Mouse (Mus musculus) MEL (cell line): ENCODE results near the gene Scd3. TPM values are rescaled to one million over a fixed set of nuclear protein-coding genes. Genes with fewer than 3 reads are reported as not detected.

Experiments
- DNase-seq: peaks from one replicate; pipeline ENCODE4 v3.0.0; 2011; ENCODE audit warnings: low read depth, low spot score
- H3K27ac ChIP-seq: 2 replicates; pipeline ENCODE4 v1.5.1; 2012; ENCODE audit warnings: low read depth, mild to moderate bottlenecking, control low read depth, low read length, moderate library complexity; ENCODE audit not compliant: control insufficient read depth
- H3K27me3 ChIP-seq, 2 experiments: fragments of 150-350 bp in 1 of 2; sonication (generic) in 1 of 2; 2 replicates each; pipeline ENCODE4 v1.6.1; 2012; ENCODE audit warnings: low read length in 2 of 2, mild to moderate bottlenecking in 2 of 2, improper control_type of control experiment in 1 of 2, moderate library complexity in 1 of 2; ENCODE audit not compliant: insufficient read depth in 2 of 2, control insufficient read depth in 1 of 2
- H3K36me3 ChIP-seq, 2 experiments: 2 replicates each; pipeline ENCODE4 v1.6.1; 2012 to 2014; ENCODE audit warnings: low read length in 2 of 2, improper control_type of control experiment in 1 of 2, inconsistent platforms in 1 of 2, mild to moderate bottlenecking in 1 of 2; ENCODE audit not compliant: insufficient read depth in 2 of 2, control insufficient read depth in 1 of 2
- H3K4me1 ChIP-seq, 2 experiments: fragments of 150-350 bp in 1 of 2; sonication (generic) in 1 of 2; 2 replicates each; pipeline ENCODE4 v1.6.1; 2012; ENCODE audit warnings: low read length in 2 of 2, improper control_type of control experiment in 1 of 2, mild to moderate bottlenecking in 1 of 2; ENCODE audit not compliant: insufficient read depth in 2 of 2, control insufficient read depth in 1 of 2
- H3K4me3 ChIP-seq, 2 experiments: fragments of 150-350 bp in 1 of 2; sonication (generic) in 1 of 2; 2 replicates each; pipeline ENCODE4 v1.5.1; 2012; ENCODE audit warnings: low read depth in 2 of 2, low read length in 2 of 2, mild to moderate bottlenecking in 2 of 2, moderate library complexity in 2 of 2, control low read depth in 1 of 2, improper control_type of control experiment in 1 of 2; ENCODE audit not compliant: control insufficient read depth in 1 of 2, insufficient read depth in 1 of 2
- H3K79me2 ChIP-seq: 2 replicates; pipeline ENCODE4 v1.6.1; 2012; ENCODE audit warnings: mild to moderate bottlenecking, low read length, moderate library complexity; ENCODE audit not compliant: control insufficient read depth, poor library complexity, insufficient read depth
- H3K9ac ChIP-seq: 2 replicates; pipeline ENCODE4 v1.6.1; 2012; ENCODE audit warnings: low read depth, mild to moderate bottlenecking, control low read depth, low read length, moderate library complexity; ENCODE audit not compliant: control insufficient read depth, poor library complexity, severe bottlenecking
- H3K9me3 ChIP-seq: fragments of 150-350 bp; sonication (generic); replicated peaks from 2 replicates; pipeline ENCODE4 v1.6.1; 2012; ENCODE audit warnings: mild to moderate bottlenecking, low read length, improper control_type of control experiment, moderate library complexity; ENCODE audit not compliant: insufficient read depth
- CTCF ChIP-seq, 3 experiments: IDR thresholded peaks in 2 of 3; conservative IDR thresholded peaks in 1 of 3; 2 replicates each; pipeline ENCODE4 v1.5.1; 2011 to 2012; ENCODE audit warnings: low read length in 3 of 3, low read depth in 2 of 3, mild to moderate bottlenecking in 2 of 3, improper control_type of control experiment in 1 of 3, inconsistent platforms in 1 of 3, mixed read lengths in 1 of 3, moderate library complexity in 1 of 3; ENCODE audit not compliant: control insufficient read depth in 1 of 3, insufficient read depth in 1 of 3, poor library complexity in 1 of 3, severe bottlenecking in 1 of 3
- E2F4 ChIP-seq: IDR thresholded peaks from 2 replicates; pipeline ENCODE4 v1.6.1; 2011; ENCODE audit warnings: low read depth, low read length, improper control_type of control experiment, borderline replicate concordance
- ELF1 ChIP-seq: IDR thresholded peaks from 2 replicates; pipeline ENCODE4 v1.6.1; 2014; ENCODE audit warnings: low read depth, mild to moderate bottlenecking, inconsistent platforms, low read length, improper control_type of control experiment, moderate library complexity
- GABPA ChIP-seq: IDR thresholded peaks from 2 replicates; pipeline ENCODE4 v1.6.1; 2012; ENCODE audit warnings: low read depth, mild to moderate bottlenecking, inconsistent platforms, low read length, improper control_type of control experiment, moderate library complexity
- GATA1 ChIP-seq: IDR thresholded peaks from 2 replicates; pipeline ENCODE4 v1.6.1; 2011; ENCODE audit warnings: low read depth, low read length, improper control_type of control experiment
- HCFC1 ChIP-seq: IDR thresholded peaks from 2 replicates; pipeline ENCODE4 v1.6.1; 2012; ENCODE audit warnings: low read depth, mild to moderate bottlenecking, inconsistent platforms, low read length, improper control_type of control experiment, moderate library complexity
- KAT2A ChIP-seq: conservative IDR thresholded peaks from 2 replicates; pipeline ENCODE4 v1.6.1; 2012; ENCODE audit warnings: low read depth, low read length, improper control_type of control experiment, inconsistent platforms
- MAZ ChIP-seq: IDR thresholded peaks from 2 replicates; pipeline ENCODE4 v1.6.1; 2012; ENCODE audit warnings: low read depth, mild to moderate bottlenecking, inconsistent platforms, low read length, improper control_type of control experiment
- MEF2A ChIP-seq: IDR thresholded peaks from 2 replicates; pipeline ENCODE4 v1.6.1; 2014; ENCODE audit warnings: low read depth, mild to moderate bottlenecking, inconsistent platforms, low read length, improper control_type of control experiment; ENCODE audit not compliant: poor library complexity, insufficient replicate concordance, severe bottlenecking; ENCODE audit errors: extremely low read depth
- MYC ChIP-seq: IDR thresholded peaks from 2 replicates; pipeline ENCODE4 v1.6.1; 2011; ENCODE audit warnings: low read depth, mild to moderate bottlenecking, low read length, improper control_type of control experiment, moderate library complexity
- NELFE ChIP-seq: IDR thresholded peaks from 2 replicates; pipeline ENCODE4 v1.6.1; 2011; ENCODE audit warnings: low read depth, low read length, improper control_type of control experiment
- NRF1 ChIP-seq: IDR thresholded peaks from 2 replicates; pipeline ENCODE4 v1.6.1; 2014; ENCODE audit warnings: low read depth, mild to moderate bottlenecking, inconsistent platforms, low read length, improper control_type of control experiment, moderate library complexity; ENCODE audit not compliant: poor library complexity, insufficient read depth, severe bottlenecking
- POLR2A ChIP-seq, 2 experiments: IDR thresholded peaks; 2 replicates each; pipeline ENCODE4 v1.6.1; 2011 to 2012; ENCODE audit warnings: low read length in 2 of 2, mild to moderate bottlenecking in 2 of 2, control low read depth in 1 of 2, improper control_type of control experiment in 1 of 2, low read depth in 1 of 2, moderate library complexity in 1 of 2; ENCODE audit not compliant: control insufficient read depth in 1 of 2, insufficient read depth in 1 of 2, poor library complexity in 1 of 2
- POLR2AphosphoS2 ChIP-seq: IDR thresholded peaks from 2 replicates; pipeline ENCODE4 v1.6.1; 2011; ENCODE audit warnings: low read length, improper control_type of control experiment
- RAD21 ChIP-seq: IDR thresholded peaks from 2 replicates; pipeline ENCODE4 v1.6.1; 2011; ENCODE audit warnings: mild to moderate bottlenecking, low read depth, low read length, improper control_type of control experiment
- RCOR1 ChIP-seq: IDR thresholded peaks from 2 replicates; pipeline ENCODE4 v1.6.1; 2012; ENCODE audit warnings: low read depth, mild to moderate bottlenecking, inconsistent platforms, low read length, improper control_type of control experiment
- SMC3 ChIP-seq: IDR thresholded peaks from 2 replicates; pipeline ENCODE4 v1.6.1; 2011; ENCODE audit warnings: low read depth, low read length, improper control_type of control experiment
- TAL1 ChIP-seq: IDR thresholded peaks from 2 replicates; pipeline ENCODE4 v1.6.1; 2012; ENCODE audit warnings: mild to moderate bottlenecking, inconsistent platforms, low read length, moderate library complexity, mixed read lengths
- UBTF ChIP-seq: IDR thresholded peaks from 2 replicates; pipeline ENCODE4 v1.6.1; 2012; ENCODE audit warnings: low read depth, mild to moderate bottlenecking, inconsistent platforms, low read length, improper control_type of control experiment, moderate library complexity, borderline replicate concordance; ENCODE audit not compliant: insufficient read depth
- ZC3H11A ChIP-seq: IDR thresholded peaks from 2 replicates; pipeline ENCODE4 v1.6.1; 2012; ENCODE audit warnings: low read depth, mild to moderate bottlenecking, inconsistent platforms, low read length, improper control_type of control experiment
- ZKSCAN1 ChIP-seq: IDR thresholded peaks from 2 replicates; pipeline ENCODE4 v1.6.1; 2012; ENCODE audit warnings: low read depth, mild to moderate bottlenecking, inconsistent platforms, low read length, improper control_type of control experiment, moderate library complexity
- ZMIZ1 ChIP-seq: IDR thresholded peaks from 2 replicates; pipeline ENCODE4 v1.6.1; 2012; ENCODE audit warnings: low read depth, mild to moderate bottlenecking, inconsistent platforms, low read length, improper control_type of control experiment, moderate library complexity
- polyA plus RNA-seq, 2 experiments: library from polyadenylated mRNA; stranded (reverse) in 1 of 2; unstranded in 1 of 2; fragments of >175 nt in 1 of 2; fragments of >200 nt in 1 of 2; gene quantifications; 2 replicates each; pipeline versions ENCODE4 v1.2.1 to v1.2.4; 2012; ENCODE audit warnings: low replicate concordance in 2 of 2, low read depth in 1 of 2; ENCODE audit not compliant: insufficient read length in 2 of 2, insufficient read depth in 1 of 2, missing spikeins in 1 of 2
- total RNA-seq: library from RNA; depleted of rRNA; stranded (reverse); fragments of 300-350 nt; gene quantifications from 2 replicates; pipeline ENCODE4 v1.2.3, GENCODE M21; 2012

Gene Scd3
- total and polyA plus RNA-seq, 3 experiments = 0.65 to 745 (median 0.96) TPM

DNA sequence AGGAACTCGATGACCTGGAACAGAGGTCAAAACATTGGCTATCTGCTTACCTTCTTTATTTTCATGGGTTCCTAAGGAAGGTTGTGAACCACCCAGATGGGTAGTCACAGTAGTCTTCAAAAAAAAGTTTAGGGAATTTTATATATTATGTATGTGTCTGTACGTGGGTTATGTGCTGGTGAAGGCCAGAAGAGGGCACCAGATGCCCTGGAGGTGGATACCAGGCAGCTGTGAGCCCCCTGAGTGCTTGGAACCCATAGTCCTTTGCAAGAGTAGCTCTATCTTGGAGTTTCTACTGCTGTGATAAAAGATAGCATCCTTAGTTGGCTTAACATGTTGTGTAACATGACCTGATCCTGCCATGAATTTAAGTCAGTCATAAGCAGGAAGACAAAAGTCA is 4.0 kb downstream of the Scd3 start:
- Histone ChIP-seq H3K9me3 (no peaks in the 10 kb centered on the region), H3K27me3 (peaks cover 0 to 2% of the 10 kb centered on the region in 2 experiments; a peak in 2 of 4 replicates), H3K36me3 (peaks cover 0 to 8% of the 10 kb centered on the region in 2 experiments; a peak in 2 of 4 replicates), H3K9ac (no peak overlapping the region), H3K27ac (no peak overlapping the region), H3K4me1 (peaks cover 2 to 6% of the 10 kb centered on the region in 2 experiments; a peak in 2 of 4 replicates), H3K4me3 (no peak overlapping the region), H3K79me2 (no peaks in the 10 kb centered on the region)
- peak; percentile 55 for DNase-seq
- TF ChIP-seq UBTF (no peak), NRF1 (no peak), ZMIZ1 (no peak), HCFC1 (no peak), KAT2A (no peak), NELFE (no peak), POLR2AphosphoS2 (no peak), MYC (no peak), TAL1 (no peak), E2F4 (no peak), GABPA (no peak), ZC3H11A (peak; percentile 57), RCOR1 (no peak), ELF1 (no peak), ZKSCAN1 (no peak), SMC3 (peak; percentile 71), MAZ (no peak), MEF2A (no peak), RAD21 (peak; percentile 68), GATA1 (0 out of 2 replicates have a peak, but pooled peaks have one; percentile 9), POLR2A (IDR thresholded peaks at IDR 0.05; ENCODE audit: control insufficient read depth in 1 of 2, insufficient read depth in 1 of 2, low read depth in 1 of 2, low read length in 2 of 2, poor library complexity in 1 of 2) (no peak), CTCF (IDR thresholded peaks at IDR 0.05 in 2 of 3, conservative IDR thresholded peaks at IDR 0.05 in 1 of 3; ENCODE audit: control insufficient read depth in 1 of 3, insufficient read depth in 1 of 3, low read depth in 2 of 3, low read length in 3 of 3, poor library complexity in 1 of 3, severe bottlenecking in 1 of 3) (peak; percentile 31 to 74 (median 71); a peak in 5 of 6 replicates)

DNA sequence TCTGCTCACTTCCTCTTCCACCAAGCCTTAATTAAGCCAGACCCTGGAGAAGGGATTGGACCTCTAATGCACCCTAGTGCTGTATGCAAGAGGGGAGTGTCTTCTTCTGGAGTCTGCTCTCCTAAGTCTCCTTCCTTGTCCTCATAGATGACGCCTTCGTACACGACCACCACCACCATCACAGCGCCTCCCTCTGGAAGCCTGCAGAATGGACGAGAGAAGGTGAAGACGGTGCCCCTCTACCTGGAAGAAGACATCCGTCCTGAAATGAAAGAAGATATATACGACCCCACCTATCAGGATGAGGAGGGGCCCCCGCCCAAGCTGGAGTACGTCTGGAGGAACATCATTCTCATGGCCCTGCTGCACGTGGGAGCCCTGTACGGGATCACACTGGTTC is 12.2 kb downstream of the Scd3 start:
- Histone ChIP-seq H3K4me1 (no peaks in the 10 kb centered on the region), H3K27ac (no peak overlapping the region), H3K4me3 (no peak overlapping the region), H3K9me3 (no peaks in the 10 kb centered on the region)
- no peak for DNase-seq
- TF ChIP-seq RAD21 (no peak), SMC3 (0 out of 2 replicates have a peak, but pooled peaks have one; percentile 1), CTCF (IDR thresholded peaks at IDR 0.05 in 2 of 3, conservative IDR thresholded peaks at IDR 0.05 in 1 of 3; ENCODE audit: control insufficient read depth in 1 of 3, insufficient read depth in 1 of 3, low read depth in 2 of 3, low read length in 3 of 3, poor library complexity in 1 of 3, severe bottlenecking in 1 of 3) (peak; percentile 44 to 61 (median 44))
- TF ChIP-seq, all 39 proteins: peak for 2
- Histone ChIP-seq H3K79me2 (no peaks in the 10 kb centered on the region), H3K27me3 (peaks cover 10 to 16% of the 10 kb centered on the region in 2 experiments), H3K9ac (no peak overlapping the region), H3K36me3 (peaks cover 0 to 2% of the 10 kb centered on the region in 2 experiments; a peak in 1 of 4 replicates)
